Mouse (Mus musculus) liver, postnatal 0 days (tissue): ENCODE results near the gene Rwdd3. TPM values are rescaled to one million over a fixed set of nuclear protein-coding genes. Genes with fewer than 3 reads are reported as not detected.

Experiments used
- ATAC-seq: fragments of 200-750 bp; cut with Nextera tagmentation; 2 replicates; pipeline ENCODE4 v1.8.0; 2017; ENCODE audit warnings: mild to moderate bottlenecking, moderate library complexity
- DNase-seq: peaks from one replicate; pipeline ENCODE4 v3.0.0-alpha.2; 2016
- H3K27ac ChIP-seq: fragments of 300-500 bp; sonication (generic); 2 replicates; pipeline ENCODE4 v1.5.1; 2014; ENCODE audit warnings: antibody characterized with exemption, moderate library complexity, mild to moderate bottlenecking, low read depth
- H3K27me3 ChIP-seq: fragments of 300-500 bp; sonication (generic); 2 replicates; pipeline ENCODE4 v1.6.1; 2014; ENCODE audit warnings: low read length, control low read depth, mixed read lengths; ENCODE audit not compliant: insufficient read depth
- H3K36me3 ChIP-seq: fragments of 300-500 bp; sonication (generic); replicated peaks from 2 replicates; pipeline ENCODE4 v1.6.1; 2014; ENCODE audit warnings: mild to moderate bottlenecking, control low read depth, low read length, moderate library complexity, mixed read lengths; ENCODE audit not compliant: insufficient read depth
- H3K4me1 ChIP-seq: fragments of 300-500 bp; sonication (generic); 2 replicates; pipeline ENCODE4 v1.6.1; 2014; ENCODE audit warnings: antibody characterized with exemption, mild to moderate bottlenecking, control low read depth; ENCODE audit not compliant: insufficient read depth
- H3K4me2 ChIP-seq: fragments of 300-500 bp; sonication (generic); 2 replicates; pipeline ENCODE4 v1.6.1; 2014; ENCODE audit warnings: low read depth, mild to moderate bottlenecking, low read length, moderate library complexity, mixed read lengths
- H3K4me3 ChIP-seq: fragments of 300-500 bp; sonication (generic); 2 replicates; pipeline ENCODE4 v1.5.1; 2014; ENCODE audit warnings: low read depth, low read length
- H3K9ac ChIP-seq: fragments of 300-500 bp; sonication (generic); replicated peaks from 2 replicates; pipeline ENCODE4 v1.6.1; 2014; ENCODE audit warnings: mild to moderate bottlenecking, moderate library complexity
- H3K9me3 ChIP-seq: fragments of 300-500 bp; sonication (generic); 2 replicates; pipeline ENCODE4 v1.6.1; 2016; ENCODE audit warnings: mild to moderate bottlenecking, control low read depth, low read length, mixed read lengths
- CTCF ChIP-seq: sonication (generic); IDR thresholded peaks from 2 replicates; pipeline ENCODE4 v1.5.1; 2016; ENCODE audit warnings: antibody characterized with exemption, low read depth
- EP300 ChIP-seq: IDR thresholded peaks from 2 replicates; pipeline ENCODE4 v1.6.1; 2016; ENCODE audit warnings: antibody characterized with exemption, low read depth, mild to moderate bottlenecking
- WGBS: fragments of 180-500 bp; shearing (Covaris S2); extraction: QIAGEN DNeasy Blood & Tissue Kit; methylation state at CpG from one replicate; pipeline ENCODE4 v1.1.7; 2014; ENCODE audit not compliant: insufficient replicate concordance; 5-methylcytosine and 5-hydroxymethylcytosine counted together
- polyA plus RNA-seq: library from polyadenylated mRNA; unstranded; fragments of >200 nt; fragmentation: Nextera tagmentation; extraction: Ambion mirVana; gene quantifications from 2 replicates; pipeline ENCODE4 v1.2.1, GENCODE M21; 2015

Rwdd3 gene
- polyA plus RNA-seq, 1 experiment from 2014 or later, result 5.9 TPM

DNA sequence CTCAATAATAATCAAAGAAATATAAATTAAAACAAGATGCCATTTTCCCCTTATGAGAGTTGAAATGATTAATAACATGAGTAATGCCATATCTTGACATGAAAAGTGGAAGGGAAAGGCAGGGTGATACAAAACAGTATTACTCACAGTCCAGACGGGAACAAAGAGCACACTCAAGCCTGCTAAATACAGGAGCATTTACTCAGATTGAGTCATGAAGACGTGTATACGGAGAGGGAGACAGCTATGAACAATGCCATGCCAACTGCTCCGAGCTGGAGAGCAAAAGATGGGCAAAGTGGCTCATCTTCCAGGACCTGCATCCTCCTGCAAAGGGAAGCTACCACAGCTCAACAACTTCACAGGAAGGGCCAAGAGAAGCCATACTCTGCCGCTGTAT is 45.0 kb downstream of the Rwdd3 start:
- ATAC-seq (no peak), DNase-seq (no peak)
- no peak overlapping the region for H3K27ac ChIP-seq
- H3K4me2 ChIP-seq, result no peak overlapping the region
- no peak for TF ChIP-seq EP300
- TF ChIP-seq CTCF, result no peak
- H3K9ac ChIP-seq, result no peak overlapping the region
- no peak overlapping the region for H3K4me3 ChIP-seq
- no peaks in the 10 kb centered on the region for H3K9me3 ChIP-seq
- H3K36me3 ChIP-seq, result no peaks in the 10 kb centered on the region
- WGBS, result 67% methylated on average over 5 of the region's 5 CpGs
- no peaks in the 10 kb centered on the region for H3K4me1 ChIP-seq
- no peaks in the 10 kb centered on the region for H3K27me3 ChIP-seq

DNA sequence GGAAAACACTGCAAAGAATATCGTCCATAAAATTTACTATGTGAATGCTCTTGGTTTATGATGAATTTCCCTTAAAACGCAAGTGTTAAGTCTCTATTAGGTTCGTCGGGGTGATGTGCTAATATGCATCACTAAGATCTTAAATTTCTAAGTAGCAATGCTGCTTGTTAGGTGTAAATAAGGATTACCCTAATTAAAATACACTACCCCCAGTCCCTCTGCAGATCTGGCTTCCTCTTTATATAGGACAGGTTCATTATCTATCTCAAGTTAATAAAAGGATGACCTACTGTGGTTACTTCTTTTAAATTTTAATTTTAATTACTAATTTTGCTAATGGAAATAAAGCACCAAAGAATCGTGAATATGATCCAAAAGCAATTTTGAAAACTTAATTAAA is 50.4 kb downstream of the Rwdd3 start:
- Histone ChIP-seq H3K4me1 (no peaks in the 10 kb centered on the region), H3K36me3 (no peaks in the 10 kb centered on the region), H3K27ac (no peak overlapping the region), H3K4me3 (no peak overlapping the region), H3K9ac (no peak overlapping the region), H3K27me3 (no peaks in the 10 kb centered on the region), H3K4me2 (no peak overlapping the region), H3K9me3 (no peaks in the 10 kb centered on the region)
- 82% methylated on average over 5 of the region's 5 CpGs for WGBS
- TF ChIP-seq EP300 (no peak), CTCF (no peak)
- ATAC-seq (no peak), DNase-seq (no peak)

DNA sequence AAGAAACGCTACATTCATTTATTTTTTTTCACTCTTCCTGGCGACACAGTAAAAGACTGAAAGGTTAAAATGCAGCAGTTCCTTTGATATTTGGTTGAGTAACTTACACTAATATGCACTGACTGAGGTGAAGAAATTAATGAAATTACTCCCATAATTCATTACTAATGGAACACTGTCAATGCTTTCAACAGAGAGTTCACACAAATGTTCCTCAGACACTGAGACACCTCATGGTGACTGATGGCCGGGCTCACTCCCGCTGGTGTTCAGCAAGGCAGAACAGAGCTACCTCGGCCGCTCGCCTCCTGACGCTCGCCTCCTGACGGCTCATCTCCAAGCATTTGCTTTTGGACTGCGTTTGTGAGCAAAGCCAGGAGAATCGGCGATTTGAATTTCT is 54.9 kb downstream of the Rwdd3 start:
- H3K27ac ChIP-seq, result no peak overlapping the region
- H3K9ac ChIP-seq, result no peak overlapping the region
- H3K36me3 ChIP-seq, result no peaks in the 10 kb centered on the region
- WGBS, result 83% methylated on average over 13 of the region's 13 CpGs
- H3K4me3 ChIP-seq, result no peak overlapping the region
- DNase-seq (no peak), ATAC-seq (no peak)
- H3K27me3 ChIP-seq, result no peaks in the 10 kb centered on the region
- no peak overlapping the region for H3K4me2 ChIP-seq
- no peaks in the 10 kb centered on the region for H3K4me1 ChIP-seq
- TF ChIP-seq EP300 (no peak), CTCF (no peak)
- no peaks in the 10 kb centered on the region for H3K9me3 ChIP-seq

DNA sequence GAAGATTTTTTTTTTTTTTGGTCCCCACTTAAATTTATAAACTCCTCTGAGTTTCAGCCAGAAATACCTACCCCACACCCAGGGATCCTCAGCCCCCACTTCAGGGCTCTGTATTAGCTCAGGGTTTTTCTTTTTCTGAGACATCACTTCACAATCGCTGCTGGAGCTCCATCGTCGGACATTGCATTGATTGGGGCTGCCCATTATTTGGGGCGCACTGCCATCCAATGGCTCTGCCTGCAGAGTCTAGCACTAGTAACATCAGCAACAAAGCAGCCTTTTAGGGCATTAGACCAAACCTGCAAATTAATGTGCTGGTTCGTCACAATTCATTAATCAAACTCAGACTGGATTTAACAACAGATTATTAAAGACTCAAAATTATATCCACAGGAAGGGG is 55.4 kb downstream of the Rwdd3 start:
- H3K4me3 ChIP-seq, result no peak overlapping the region
- no peaks in the 10 kb centered on the region for H3K27me3 ChIP-seq
- ATAC-seq, result no peak
- no peak overlapping the region for H3K27ac ChIP-seq
- TF ChIP-seq EP300 (no peak), CTCF (no peak)
- H3K9me3 ChIP-seq, result no peaks in the 10 kb centered on the region
- H3K4me1 ChIP-seq, result no peaks in the 10 kb centered on the region
- no peak overlapping the region for H3K4me2 ChIP-seq
- DNase-seq, result no peak
- no peak overlapping the region for H3K9ac ChIP-seq
- H3K36me3 ChIP-seq, result no peaks in the 10 kb centered on the region
- 79% methylated on average over 5 of the region's 5 CpGs for WGBS

DNA sequence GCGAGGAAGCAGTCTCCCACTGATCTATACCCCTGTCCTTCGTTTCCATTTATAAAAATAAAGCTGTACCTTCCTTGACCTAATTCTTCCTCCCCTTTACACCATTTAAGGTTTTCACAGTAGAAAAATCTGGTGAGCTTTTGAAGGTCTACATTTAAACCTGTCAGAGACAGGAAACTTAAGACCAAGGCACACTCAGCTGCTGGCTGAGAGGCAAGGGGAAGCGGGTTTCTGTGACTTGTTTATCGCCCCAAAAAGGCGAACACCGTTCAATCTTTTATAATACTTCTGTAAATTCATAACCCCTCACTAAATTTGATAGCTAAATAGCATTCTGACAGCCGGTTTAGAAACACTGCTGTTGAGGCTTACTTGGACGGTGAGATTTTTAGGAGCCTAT is 60.4 kb downstream of the Rwdd3 start:
- WGBS, result 68% methylated on average over 8 of the region's 8 CpGs

DNA sequence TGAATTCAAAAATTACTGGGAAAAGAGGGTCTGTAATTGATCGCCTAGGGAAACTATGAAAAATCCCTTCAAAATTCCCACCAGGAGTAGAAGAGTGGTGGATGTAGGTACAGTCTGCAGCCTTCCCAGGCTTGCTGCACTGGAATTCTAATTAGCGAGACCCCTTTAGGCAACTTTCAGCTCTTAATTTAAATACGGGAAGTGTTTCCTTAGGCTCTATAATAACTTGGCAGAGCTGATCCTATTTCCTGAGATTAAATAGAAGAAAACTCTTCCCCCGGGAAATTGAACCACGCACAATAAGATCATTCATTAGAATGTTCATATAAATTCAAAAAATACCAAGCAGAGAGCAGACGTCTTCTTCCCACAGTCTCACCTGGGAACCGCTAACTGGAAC is 61.1 kb downstream of the Rwdd3 start:
- Histone ChIP-seq H3K27me3 (no peaks in the 10 kb centered on the region), H3K4me2 (no peak overlapping the region), H3K4me1 (no peaks in the 10 kb centered on the region), H3K9ac (no peak overlapping the region), H3K4me3 (no peak overlapping the region), H3K27ac (no peak overlapping the region), H3K36me3 (no peaks in the 10 kb centered on the region), H3K9me3 (no peaks in the 10 kb centered on the region)
- ATAC-seq (no peak), DNase-seq (no peak)
- whole genome bisulfite sequencing, result 79% methylated on average over 7 of the region's 7 CpGs
- TF ChIP-seq CTCF (no peak), EP300 (no peak)

More for the DNA sequence above, 60.4 kb downstream of the Rwdd3 start:
- Histone ChIP-seq H3K4me2 (no peak overlapping the region), H3K4me1 (no peaks in the 10 kb centered on the region), H3K27ac (no peak overlapping the region), H3K36me3 (no peaks in the 10 kb centered on the region), H3K9ac (no peak overlapping the region), H3K27me3 (no peaks in the 10 kb centered on the region), H3K4me3 (no peak overlapping the region), H3K9me3 (no peaks in the 10 kb centered on the region)
- ATAC-seq (no peak), DNase-seq (no peak)
- TF ChIP-seq EP300, result no peak
- TF ChIP-seq CTCF, result no peak

DNA sequence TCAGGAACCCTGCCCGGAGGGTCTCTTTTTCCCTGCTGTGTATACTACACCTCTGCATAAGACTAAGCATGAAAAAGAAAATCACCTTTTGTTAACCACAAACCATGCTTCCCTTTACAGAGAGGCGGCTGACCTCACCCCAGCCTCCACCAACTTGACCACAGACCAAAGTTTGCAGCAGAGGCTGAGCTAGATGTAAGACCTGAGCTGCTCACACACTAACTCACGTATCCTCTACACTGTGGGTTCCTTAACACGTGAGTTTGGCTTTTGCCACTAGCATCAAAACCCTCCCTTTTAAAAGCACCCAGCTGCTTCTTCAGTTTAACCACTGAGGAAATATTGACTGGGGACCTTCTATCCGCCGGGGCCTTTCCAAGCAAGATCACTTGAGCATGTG is 64.0 kb downstream of the Rwdd3 start:
- ATAC-seq (no peak), DNase-seq (no peak)
- TF ChIP-seq EP300, result no peak
- TF ChIP-seq CTCF, result no peak
- no peaks in the 10 kb centered on the region for H3K36me3 ChIP-seq
- H3K27me3 ChIP-seq, result no peaks in the 10 kb centered on the region
- no peak overlapping the region for H3K4me3 ChIP-seq
- no peak overlapping the region for H3K27ac ChIP-seq
- no peaks in the 10 kb centered on the region for H3K4me1 ChIP-seq
- no peak overlapping the region for H3K9ac ChIP-seq
- H3K4me2 ChIP-seq, result no peak overlapping the region
- WGBS, result 57% methylated on average over 6 of the region's 6 CpGs
- no peaks in the 10 kb centered on the region for H3K9me3 ChIP-seq
